Mouse (Mus musculus) NIH3T3 (cell line): ENCODE data around the gene Cdk7.
"Not testable (repeated sequence)": the region's sequence is repeated elsewhere in the genome, so short reads cannot be mapped to it uniquely, and the experiment has no call there.

ENCODE experiments used
- DNase-seq: peaks from one replicate; pipeline ENCODE4 v3.0.0-alpha.2; 2012; ENCODE audit warnings: low read depth

Gene Cdk7

DNA sequence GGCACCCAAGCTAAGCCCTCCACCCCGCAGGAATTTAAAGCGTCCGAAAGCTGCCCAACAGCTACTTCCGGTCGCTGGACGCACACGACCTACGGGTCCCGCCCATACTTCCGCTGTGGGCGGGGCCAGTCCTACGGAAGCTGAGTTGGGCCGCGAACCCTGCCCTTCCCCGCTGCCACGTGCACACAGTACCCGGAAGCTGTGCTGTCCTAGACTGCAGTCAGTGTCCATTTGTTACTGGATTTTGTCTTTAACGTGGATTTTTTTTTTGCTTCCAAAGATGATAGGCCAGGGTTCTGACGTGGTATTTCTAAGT, at the start of gene Cdk7:
Cdk7 (minus strand) TSS at position 79 of the 316 bp plus-strand sequence.
- DNase-seq, result peak; percentile 98

GRCm38 (mm10) chr13:100777491-100777890, 46.8 kb upstream of the Cdk7 start:
- DNase-seq, result no peak

GRCm38 (mm10) chr13:100776710-100777109, 46.0 kb upstream of the Cdk7 start:
- no peak for DNase-seq

- DNase-seq, result no peak
These were observed 45.3 kb upstream of the Cdk7 start for GRCm38 (mm10) chr13:100776056-100776419.

- DNase-seq, result peak; percentile 92
These were observed 44.7 kb upstream of the Cdk7 start, which contains the start of gene Cenph for GRCm38 (mm10) chr13:100775252-100776055. Gene Cenph, minus strand, starts transcription at chr13:100775899.

DNA sequence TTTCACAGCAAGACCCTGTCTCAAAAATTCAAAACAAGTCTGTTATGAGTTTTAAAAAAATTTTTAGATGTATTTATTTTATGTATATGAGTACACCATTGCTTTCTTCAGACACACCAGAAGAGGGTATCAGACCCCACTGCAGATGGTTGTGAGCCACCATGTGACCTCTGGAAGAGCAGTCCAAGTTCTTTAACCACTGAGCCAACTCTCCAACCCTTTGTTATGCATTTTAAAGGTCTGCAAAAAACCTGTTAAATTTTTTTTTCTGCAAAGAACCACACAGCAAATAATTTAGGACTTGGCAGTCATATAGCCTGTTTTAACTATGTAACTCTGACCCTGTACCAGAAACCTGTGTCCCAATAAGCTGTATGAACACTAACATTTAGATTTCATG, 44.0 kb upstream of the Cdk7 start:
- no peak for DNase-seq

DNA sequence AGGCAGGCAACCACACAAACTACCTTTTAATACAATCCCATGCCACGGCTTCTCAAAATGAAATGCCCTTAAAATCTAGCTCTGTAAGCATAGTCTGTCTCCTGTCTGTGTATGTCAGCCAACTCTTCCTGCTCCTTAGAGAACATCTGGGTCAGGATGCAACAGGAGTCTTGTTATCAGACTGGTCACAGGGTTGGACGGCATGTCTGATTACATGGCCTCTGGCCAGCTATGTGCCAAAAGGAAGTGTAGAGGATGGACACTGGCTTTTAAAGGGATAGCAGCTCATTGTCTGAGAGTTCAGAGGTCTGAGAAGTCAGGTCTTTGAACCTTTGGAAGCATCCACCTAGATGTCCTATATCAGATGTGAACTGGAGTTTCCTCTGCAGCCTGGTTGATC, 24.6 kb upstream of the Cdk7 start:
- no peak for DNase-seq

DNA sequence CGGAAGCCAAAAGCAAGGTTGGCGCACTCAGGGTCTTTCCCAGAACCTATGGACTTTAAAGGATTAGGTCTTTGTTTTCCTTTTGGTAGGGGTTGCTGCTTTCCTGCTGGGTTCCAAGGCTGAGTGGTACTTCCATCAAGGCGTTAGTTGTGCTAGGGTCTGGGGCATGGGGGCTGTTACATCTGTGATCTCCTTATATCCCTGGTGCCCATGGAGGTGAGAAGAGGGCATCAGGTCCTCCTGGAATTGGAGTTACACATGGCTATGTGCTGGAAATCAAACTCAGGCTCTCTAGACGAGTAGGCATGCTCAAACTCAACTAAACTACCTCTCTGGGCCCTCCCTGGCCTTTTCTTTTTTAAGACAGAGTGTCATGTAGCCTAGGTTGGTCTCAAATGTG, 23.4 kb upstream of the Cdk7 start:
- DNase-seq, result no peak

GRCm38 (mm10) chr13:100753011-100753410, 22.3 kb upstream of the Cdk7 start:
- DNase-seq, result no peak

DNA sequence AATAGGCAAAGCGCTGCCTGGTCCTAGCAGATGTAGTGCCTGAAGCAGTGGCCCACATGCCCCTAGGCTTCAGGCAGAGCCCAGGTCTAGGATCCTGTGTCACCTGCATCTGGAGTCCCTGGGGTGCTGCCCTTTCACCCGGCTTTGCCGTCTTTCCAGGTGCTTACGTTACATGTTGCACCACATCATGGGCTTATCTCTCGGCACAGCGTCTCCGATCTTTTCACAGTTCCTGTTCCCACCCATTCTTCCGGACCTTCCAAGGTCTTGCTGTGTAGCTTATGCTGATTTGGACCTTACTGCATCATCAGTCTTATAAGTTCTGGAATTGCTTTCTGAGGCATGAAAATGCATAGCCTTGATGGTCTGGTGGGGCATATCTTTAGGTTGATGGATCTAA, 21.8 kb upstream of the Cdk7 start:
- DNase-seq, result no peak

DNA sequence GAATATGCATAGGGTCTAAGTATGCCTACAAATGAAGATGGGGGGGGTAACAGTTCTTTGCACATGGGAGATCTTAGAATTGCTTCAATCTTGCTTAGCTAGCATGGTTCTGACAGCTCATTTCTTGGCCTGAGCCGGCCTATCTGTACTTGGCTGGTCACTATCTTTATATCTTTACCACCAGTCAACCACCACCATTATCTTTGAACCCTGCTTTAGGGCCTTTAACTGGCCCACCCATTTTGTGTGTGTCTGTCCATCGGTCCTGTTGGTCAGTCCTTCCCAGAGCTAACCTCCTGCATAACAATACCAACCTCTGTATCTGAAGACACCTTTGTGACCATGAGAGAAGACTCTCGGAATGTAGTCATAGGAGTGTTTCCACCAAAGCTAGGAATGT, 20.7 kb upstream of the Cdk7 start:
- no peak for DNase-seq

DNA sequence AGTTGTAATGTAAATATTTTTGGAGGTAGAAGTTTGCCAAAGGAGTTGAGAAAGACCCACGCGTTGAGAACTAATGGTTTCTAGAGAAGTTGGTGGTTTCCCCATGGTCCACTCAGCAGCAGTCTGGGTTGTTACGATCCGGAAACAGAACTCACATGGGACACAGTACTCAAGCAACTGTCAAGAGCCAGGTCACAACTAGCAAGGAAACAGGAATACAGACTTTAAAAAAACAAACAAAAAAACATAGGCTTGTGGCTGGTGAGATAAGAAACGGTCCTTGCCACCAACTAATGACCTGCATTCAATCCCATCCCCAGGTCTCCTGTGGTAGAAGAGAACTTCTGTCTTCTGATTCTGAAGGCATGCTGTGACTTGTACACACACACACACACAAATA, 20.1 kb upstream of the Cdk7 start:
- no peak for DNase-seq

GRCm38 (mm10) chr13:100748638-100749037, 17.9 kb upstream of the Cdk7 start:
- no peak for DNase-seq

GRCm38 (mm10) chr13:100746090-100746489, 15.4 kb upstream of the Cdk7 start:
- DNase-seq, result no peak

GRCm38 (mm10) chr13:100744036-100744744, 13.5 kb upstream of the Cdk7 start, which contains the start of gene Mrps36:
Gene Mrps36, minus strand, starts transcription at chr13:100744659.
- peak; percentile 94 for DNase-seq

DNA sequence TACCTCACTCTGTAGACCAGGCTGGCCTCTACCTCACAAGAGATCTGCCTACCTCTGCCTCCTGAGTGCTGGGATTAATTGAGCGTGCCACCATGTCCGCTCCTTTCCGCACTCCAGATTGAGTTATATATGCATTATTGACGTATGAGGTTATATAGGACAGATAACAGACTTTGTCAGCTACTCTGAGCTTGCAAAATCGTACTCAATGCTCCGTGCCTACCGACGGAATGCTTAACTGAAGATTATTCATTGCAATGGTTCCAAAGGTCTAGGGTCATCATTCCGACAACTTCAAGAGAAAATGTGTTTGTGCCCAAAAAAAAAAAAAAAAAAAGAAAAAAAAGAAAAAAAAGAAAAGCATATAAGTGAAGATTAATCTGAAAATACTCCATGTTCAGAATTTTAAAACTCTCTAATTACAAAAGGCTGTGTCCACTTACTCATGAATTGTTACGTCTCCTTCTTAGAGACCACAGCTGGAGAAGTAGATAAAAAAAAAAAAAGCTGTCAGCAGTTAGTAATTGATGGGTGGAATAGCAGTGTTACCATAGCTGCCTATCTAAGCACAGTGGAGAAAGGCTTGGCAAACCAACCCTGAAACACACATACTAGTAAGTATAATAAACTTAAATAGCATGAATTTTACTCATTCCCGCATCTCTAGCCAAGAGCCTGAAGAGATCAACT, 12.8 kb upstream of the Cdk7 start:
- DNase-seq, result no peak

DNA sequence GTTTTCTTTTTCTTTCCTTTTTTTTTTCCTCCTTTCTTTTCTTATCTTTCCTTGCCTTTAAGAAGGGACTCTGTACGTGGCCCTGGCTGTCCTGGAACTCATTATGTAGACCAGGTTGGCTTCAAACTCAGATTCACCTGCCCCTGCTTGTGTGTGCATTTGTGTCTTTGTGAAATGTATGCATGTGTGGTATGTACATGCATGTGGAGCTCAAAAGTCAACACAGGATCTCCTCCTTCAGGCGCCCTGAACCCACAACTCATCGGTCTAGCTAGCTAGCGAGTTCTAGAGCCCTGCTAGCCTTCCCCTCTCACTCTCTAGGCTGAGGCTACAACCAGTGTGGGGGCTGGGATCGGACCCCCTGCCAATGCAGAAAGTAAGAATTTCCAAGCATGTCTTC, 12.1 kb upstream of the Cdk7 start:
- DNase-seq, result no peak

DNA sequence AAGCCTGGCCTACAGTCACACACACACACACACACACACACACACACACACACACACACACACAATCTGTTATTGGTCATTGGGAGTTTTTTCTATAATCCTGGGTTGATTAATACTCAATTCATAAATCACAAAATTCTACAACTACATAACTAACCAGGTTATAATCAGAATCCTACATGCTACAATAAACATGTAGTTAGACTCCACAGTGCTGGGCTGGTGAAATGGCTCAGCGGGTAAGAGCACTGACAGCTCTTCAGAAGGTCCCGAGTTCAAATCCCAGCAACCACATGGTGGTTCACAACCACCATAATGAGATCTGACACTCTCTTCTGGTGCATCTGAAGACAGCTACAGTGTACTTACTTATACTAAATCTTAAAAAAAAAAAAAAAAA, 2.0 kb upstream of the Cdk7 start:
- no peak for DNase-seq

GRCm38 (mm10) chr13:100731462-100732046, 815 bp upstream of the Cdk7 start:
- DNase-seq, result peak; percentile 29

DNA sequence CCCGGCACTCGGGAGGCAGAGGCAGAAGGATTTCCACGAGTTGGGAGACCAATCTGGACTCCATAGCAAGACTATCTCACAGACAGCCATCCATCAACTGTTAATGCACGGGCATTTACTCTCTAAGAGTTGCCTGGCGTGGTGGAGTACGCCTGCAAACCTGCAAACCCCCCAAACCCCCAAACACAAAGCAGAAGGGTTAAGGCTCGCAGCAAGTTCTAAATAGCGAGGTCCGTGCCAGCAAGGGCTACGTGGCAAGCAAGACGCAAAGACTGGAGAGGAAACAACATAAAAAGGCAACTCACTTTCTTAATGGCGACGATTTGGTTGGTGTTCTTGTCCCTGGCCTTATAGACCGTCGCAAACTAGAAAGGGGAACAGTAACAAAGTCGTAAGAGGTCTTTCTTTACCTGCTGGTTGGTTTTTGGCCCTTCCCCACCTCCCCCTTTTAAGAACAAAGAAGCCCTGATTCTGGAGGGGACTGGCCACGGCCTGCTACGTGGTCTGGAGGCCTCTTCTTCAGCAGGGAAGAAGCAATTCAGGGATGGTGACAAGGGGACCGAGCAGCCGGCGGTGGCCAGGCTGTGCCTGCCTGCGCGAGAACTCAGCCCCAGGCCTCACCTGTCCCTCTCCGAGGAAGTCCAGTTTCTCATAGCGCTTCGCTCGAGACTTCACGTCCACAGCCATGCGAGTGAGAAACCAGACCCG, 432 bp downstream of the Cdk7 start:
- peak; percentile 50 for DNase-seq

- not testable (repeated sequence) for DNase-seq
These were observed 2.2 kb downstream of the Cdk7 start for GRCm38 (mm10) chr13:100728530-100728929.

DNA sequence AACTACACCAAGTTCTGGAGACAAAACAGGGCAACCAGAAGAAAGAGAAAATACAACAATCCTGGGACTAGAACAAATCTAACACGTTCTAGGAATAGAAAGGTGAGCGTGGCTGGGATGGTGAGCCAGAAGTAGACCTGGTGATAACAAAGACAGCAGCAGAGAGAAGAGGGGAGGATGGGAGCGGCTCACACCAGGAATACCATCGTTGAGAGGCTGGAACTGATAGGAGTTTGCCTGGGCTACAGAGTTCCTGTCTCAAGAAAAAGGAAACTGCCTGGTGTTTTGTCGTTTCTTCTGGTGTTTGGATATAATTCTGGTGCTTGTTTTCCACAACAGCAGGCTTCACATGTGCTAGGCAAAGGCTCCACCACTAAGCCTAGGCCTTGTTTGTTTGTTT, 2.7 kb downstream of the Cdk7 start:
- no peak for DNase-seq
